Mouse (Mus musculus) liver, adult 2 months (tissue): ENCODE measurements around the gene Dnajc16.

Experiments used
- CTCF ChIP-seq: fragments of 200-500 bp; IDR thresholded peaks from 2 replicates; pipeline ENCODE4 v1.5.1; 2011; ENCODE audit warnings: low read depth, low read length, control low read depth
- POLR2A ChIP-seq: fragments of 200-500 bp; IDR thresholded peaks from 2 replicates; pipeline ENCODE4 v1.6.1; 2011; ENCODE audit warnings: low read length, control low read depth; ENCODE audit not compliant: insufficient read depth; ENCODE audit errors: extremely low read depth

GRCm38 (mm10) chr4:141730401-141730800, 60.3 kb downstream of the Dnajc16 start:
- TF ChIP-seq CTCF (no peak), POLR2A (no peak)
